Mouse (Mus musculus): ENCODE measurements around the gene Ubxn7.

GRCm38 (mm10) chr16:32384885-32385284, 52.8 kb downstream of the Ubxn7 start:
- TF ChIP-seq GATA1 (IDR thresholded peaks at IDR 0.05; ENCODE audit: borderline replicate concordance, low read length) (no peak), CTCF (IDR thresholded peaks at IDR 0.05; ENCODE audit: low read depth, low read length) (no peak), TAL1 (conservative IDR thresholded peaks at IDR 0.05; ENCODE audit: low read depth, low read length) (peak; percentile 50)

Measured in G1E (cell line).